27 mouse cellular contexts compared by ENCODE assay signal in the genomic region with DNA sequence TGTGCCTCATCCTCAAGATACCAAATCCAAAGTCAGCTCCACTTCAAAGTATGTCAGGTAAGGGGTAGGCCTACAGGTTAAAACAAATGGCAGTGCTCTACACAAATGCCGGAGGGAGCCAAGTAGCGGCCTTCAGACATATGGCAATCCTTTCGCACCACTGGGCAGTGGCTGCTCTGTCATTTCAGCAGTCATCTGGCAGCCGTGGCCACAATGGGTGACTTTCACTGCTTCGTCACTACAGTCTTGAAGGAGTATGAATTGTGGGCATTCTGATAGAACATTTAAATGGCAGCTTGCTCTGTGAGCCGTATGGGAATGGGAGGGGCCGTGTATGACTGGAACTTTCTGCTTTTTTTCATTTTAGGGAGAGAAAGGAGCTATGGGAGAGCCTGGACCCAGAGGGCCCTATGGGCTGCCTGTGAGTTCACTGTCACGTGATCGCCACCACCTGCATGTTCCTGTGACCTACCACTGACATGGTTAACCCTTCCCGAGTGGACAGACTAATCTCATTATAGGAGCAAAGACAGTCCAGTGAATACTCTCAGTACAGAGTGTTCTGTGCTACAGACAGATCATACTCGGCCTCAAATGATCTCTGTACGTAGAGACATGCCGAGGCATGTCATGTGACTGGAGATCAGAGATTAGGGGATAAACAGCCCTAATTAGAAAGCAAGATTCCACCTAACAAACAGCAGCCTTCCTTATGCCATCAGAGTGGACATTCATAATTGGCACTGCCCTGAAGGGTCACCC. TPM values are rescaled to one million over a fixed set of nuclear protein-coding genes. Genes with fewer than 3 reads are reported as not detected.
DNase-seq lines count a peak whose midpoint lies in the region; ATAC-seq and TF ChIP-seq lines count a peak whose summit lies in the region.
"Had no signal": no experiment of that assay in that cellular context is flagged by ENCODE, and none has a peak within 500 bp of the region (broad histone marks: within the 10 kb centered on the region; RNA-seq: fewer than 3 reads in every experiment).

No protein-coding gene starts in this region.

- no peaks in the 10 kb centered on the region for H3K4me1 ChIP-seq in hindbrain, embryonic 16.5 days (ENCODE audit: control insufficient read depth, insufficient read depth, low read depth, low read length)
- H3K4me1 ChIP-seq in hindbrain, embryonic 14.5 days (replicated peaks; ENCODE audit: control insufficient read depth, insufficient read depth, low read length): 0 out of 2 replicates have a peak, but pooled peaks cover 2% of the 10 kb centered on the region
- H3K4me1 ChIP-seq in CH12.LX (ENCODE audit: control insufficient read depth in 1 of 2, insufficient read depth in 2 of 2): 0 out of 4 replicates have a peak, but pooled peaks cover 0 to 3% of the 10 kb centered on the region in 2 experiments
- H3K4me1 ChIP-seq: forebrain, embryonic 13.5 days had no signal

- H3K36me3 ChIP-seq in hindbrain, embryonic 16.5 days (ENCODE audit: control insufficient read depth, insufficient read depth, low read length): no peaks in the 10 kb centered on the region
- no peaks in the 10 kb centered on the region for H3K36me3 ChIP-seq in hindbrain, embryonic 14.5 days (replicated peaks; ENCODE audit: control insufficient read depth, insufficient read depth)
- no peaks in the 10 kb centered on the region for H3K36me3 ChIP-seq in CH12.LX (replicated peaks in 1 of 2; ENCODE audit: control insufficient read depth in 1 of 2, insufficient read depth in 1 of 2, low read length in 1 of 2)
- H3K36me3 ChIP-seq: heart, embryonic 15.5 days; hindbrain, embryonic 12.5 days had no signal

- 79% methylated on average over 13 of the region's 13 CpGs for WGBS in hindbrain, embryonic 16.5 days
- WGBS in hindbrain, embryonic 14.5 days: 82% methylated on average over 13 of the region's 13 CpGs

- TF ChIP-seq CTCF in CH12.LX (conservative IDR thresholded peaks at IDR 0.05 in 1 of 2, IDR thresholded peaks at IDR 0.05 in 1 of 2; ENCODE audit: low read depth in 2 of 2, low read length in 2 of 2): no peak

- DNase-seq in cerebellum, postnatal 10 days: peak; percentile 55 to 69
- DNase-seq in cerebellum, adult 8-10 months: no peak
- no peak for DNase-seq in hindbrain, embryonic 14.5 days (ENCODE audit: low spot score)
- peak; percentile 37 for DNase-seq in kidney, postnatal 14 days
- DNase-seq in kidney, postnatal 4 days: no peak
- no peak for DNase-seq in CH12.LX (ENCODE audit: extremely low read depth)
- no peak for DNase-seq in heart, postnatal 10 days
- DNase-seq: B cell, adult 2 months; cerebellum, adult 11 months; cerebellum, adult 9-11 months; embryo, embryonic 11 days; forebrain, postnatal 0 days; gastrocnemius, postnatal 14 days; heart, adult 2 months had no signal

- no peak overlapping the region for H3K9ac ChIP-seq in hindbrain, embryonic 16.5 days (ENCODE audit: low read depth, low read length)
- H3K9ac ChIP-seq in hindbrain, embryonic 14.5 days: no peak overlapping the region
- H3K9ac ChIP-seq in CH12.LX (ENCODE audit: insufficient read depth, low read depth): no peak overlapping the region
- H3K9ac ChIP-seq: forebrain, embryonic 13.5 days; forebrain, postnatal 0 days; heart, embryonic 15.5 days; hindbrain, embryonic 12.5 days had no signal

- H3K27ac ChIP-seq in hindbrain, embryonic 16.5 days (ENCODE audit: low read depth, low read length): no peak overlapping the region
- H3K27ac ChIP-seq in hindbrain, embryonic 14.5 days: no peak overlapping the region
- H3K27ac ChIP-seq in CH12.LX (ENCODE audit: insufficient read depth, low read depth): no peak overlapping the region
- H3K27ac ChIP-seq: forebrain, embryonic 13.5 days; heart, adult 2 months; heart, embryonic 15.5 days; hindbrain, embryonic 12.5 days had no signal

- no peak for TF ChIP-seq POLR2A in CH12.LX (IDR thresholded peaks at IDR 0.05; ENCODE audit: low read depth, low read length)

- in situ Hi-C loops in CH12.LX (cut with MboI; ENCODE audit: low pct_ligation_motif_present, low pct_unique_long_range_greater_than_20kb, low sequenced_read_pairs): loop anchor here (25.0 kb wide), 1 partner anchor 496 kb away; no protein-coding TSS in a partner anchor

- intact Hi-C loops in heart, postnatal 10 days (cut with DNase I): no loop called here

- no peaks in the 10 kb centered on the region for H3K79me2 ChIP-seq in CH12.LX (replicated peaks; ENCODE audit: control insufficient read depth, extremely low read depth, insufficient read depth, poor library complexity, severe bottlenecking)

- no peak for TF ChIP-seq RAD21 in CH12.LX (IDR thresholded peaks at IDR 0.05; ENCODE audit: low read depth, low read length)

- H3K4me3 ChIP-seq in hindbrain, embryonic 16.5 days (ENCODE audit: low read length): no peak overlapping the region
- no peak overlapping the region for H3K4me3 ChIP-seq in hindbrain, embryonic 14.5 days (replicated peaks; ENCODE audit: low read length)
- no peak overlapping the region for H3K4me3 ChIP-seq in CH12.LX (replicated peaks in 1 of 3; ENCODE audit: low read depth in 2 of 3, low read length in 2 of 3, poor library complexity in 1 of 3)
- H3K4me3 ChIP-seq: forebrain, embryonic 13.5 days; heart, adult 2 months; heart, embryonic 15.5 days; hindbrain, embryonic 12.5 days had no signal

- dilution Hi-C loops in CH12.LX (cut with MboI; ENCODE audit: extremely low pct_ligation_motif_present, extremely low pct_unique_long_range_greater_than_20kb, low sequenced_read_pairs): no loop called here

- peak; percentile 67; the same call in 1 of the 2 replicates for ATAC-seq in hindbrain, embryonic 16.5 days
- ATAC-seq in hindbrain, embryonic 14.5 days (ENCODE audit: low FRiP score): no peak
- ATAC-seq: CD4-positive, CD25-positive, alpha-beta regulatory T cell, adult 4 months; forebrain, embryonic 13.5 days; forebrain, postnatal 0 days; inflammation-experienced regulatory T-cells, adult 6 months had no signal

- no peaks in the 10 kb centered on the region for H3K9me3 ChIP-seq in hindbrain, embryonic 16.5 days (ENCODE audit: control insufficient read depth, low read length)
- no peaks in the 10 kb centered on the region for H3K9me3 ChIP-seq in hindbrain, embryonic 14.5 days (ENCODE audit: control insufficient read depth, low read length)
- H3K9me3 ChIP-seq in CH12.LX (replicated peaks; ENCODE audit: low read length): no peaks in the 10 kb centered on the region
- H3K9me3 ChIP-seq: forebrain, embryonic 13.5 days; heart, embryonic 15.5 days; hindbrain, embryonic 12.5 days had no signal

- TF ChIP-seq EP300 in CH12.LX (IDR thresholded peaks at IDR 0.05; ENCODE audit: low read length): no peak

- no peak overlapping the region for H3K4me2 ChIP-seq in hindbrain, embryonic 16.5 days (ENCODE audit: low read length)
- no peak overlapping the region for H3K4me2 ChIP-seq in hindbrain, embryonic 14.5 days (replicated peaks)
- H3K4me2 ChIP-seq in CH12.LX (ENCODE audit: insufficient read depth, low read depth, poor library complexity, severe bottlenecking): no peak overlapping the region
- H3K4me2 ChIP-seq: forebrain, embryonic 13.5 days; heart, embryonic 11.5 days; heart, embryonic 15.5 days; hindbrain, embryonic 12.5 days had no signal

- no peaks in the 10 kb centered on the region for H3K27me3 ChIP-seq in hindbrain, embryonic 16.5 days (replicated peaks; ENCODE audit: control insufficient read depth, insufficient read depth, low read length)
- no peaks in the 10 kb centered on the region for H3K27me3 ChIP-seq in hindbrain, embryonic 14.5 days (ENCODE audit: control insufficient read depth, insufficient read depth, low read length)
- H3K27me3 ChIP-seq in CH12.LX (replicated peaks): no peaks in the 10 kb centered on the region
- H3K27me3 ChIP-seq: forebrain, embryonic 13.5 days; heart, embryonic 15.5 days; hindbrain, embryonic 12.5 days had no signal

TF ChIP-seq in CH12.LX, 34 proteins besides CTCF, POLR2A, EP300 and RAD21:
- TF ChIP-seq MYC (IDR thresholded peaks at IDR 0.05; ENCODE audit: low read depth, low read length): no peak
- TF ChIP-seq JUND (conservative IDR thresholded peaks at IDR 0.05; ENCODE audit: low read depth, low read length): no peak
- 0 out of 2 replicates have a peak, but pooled peaks have one; percentile 2 for TF ChIP-seq USF1 (IDR thresholded peaks at IDR 0.05; ENCODE audit: low read depth, low read length)

RNA-seq across cellular contexts. Expression of a gene that starts 34.2 kb away (rescaled TPM):
- polyA plus RNA-seq in hindbrain, embryonic 16.5 days (2015; fragmentation: Nextera tagmentation; extraction: Ambion mirVana): 0.10 TPM in 1 of 2 replicates, not detected in the other
- 0.08 TPM in 1 of 2 replicates, not detected in the other for polyA plus RNA-seq in hindbrain, embryonic 14.5 days (2014; fragmentation: Nextera tagmentation; extraction: Ambion mirVana)
- not detected in 2 replicates for total RNA-seq in CH12.LX (2012; rRNA removed)
- not detected in 2 replicates for total RNA-seq in CH12.LX (2014; rRNA removed)
- not detected in 2 replicates for polyA plus RNA-seq in CH12.LX (2012; ENCODE audit: insufficient read length, low read depth)
- total RNA-seq in heart, postnatal 10 days (2021): not detected
- total RNA-seq: common myeloid progenitor, adult 5-6 weeks; forebrain, postnatal 0 days; gastrocnemius, adult 18-20 months; gastrocnemius, postnatal 14 days; heart, adult 2 months; heart, postnatal 25 days; MEL had no signal
- polyA plus RNA-seq: brain, embryonic 14.5 days; CD4-positive, CD25-positive, alpha-beta regulatory T cell, adult 4 months; forebrain, embryonic 13.5 days; gonadal fat pad, adult 2 months; heart, adult 2 months; heart, embryonic 11.5 days; heart, embryonic 15.5 days; hindbrain, embryonic 12.5 days had no signal

Comparison
In these comparisons a context has a peak if more than half of its experiments do, and no peak if none do; other contexts are left out.
1. DNase-seq: peak in cerebellum, postnatal 10 days (2 of 2) and kidney, postnatal 14 days (single experiment); none in cerebellum, adult 8-10 months (single experiment), hindbrain, embryonic 14.5 days (single experiment), kidney, postnatal 4 days (0 of 2), CH12.LX (single experiment) and heart, postnatal 10 days (0 of 2).